Mouse (Mus musculus): ENCODE results near the gene Mrps10. TPM values are rescaled to one million over a fixed set of nuclear protein-coding genes. Genes with fewer than 3 reads are reported as not detected.
A peak's percentile ranks its signal among the peaks of the same experiment; 100 is the strongest.

Mrps10 gene
- 80.0 and 83.3 TPM in 2 replicates for polyA plus RNA-seq (2015; fragmentation: Nextera tagmentation; extraction: Ambion mirVana)

- Histone ChIP-seq H3K4me1 (ENCODE audit: insufficient read depth, low read length) (peaks cover 7% of the 10 kb centered on the region), H3K9me3 (ENCODE audit: low read length) (no peaks in the 10 kb centered on the region), H3K9ac (replicated peaks; ENCODE audit: low read length) (peak within 1 kb of the TSS; percentile 83), H3K4me2 (replicated peaks; ENCODE audit: low read depth, low read length) (peak within 1 kb of the TSS; percentile 89), H3K27ac (ENCODE audit: low read length) (0 out of 2 replicates have a peak within 1 kb of the TSS, but pooled peaks have one; percentile 28), H3K27me3 (ENCODE audit: insufficient read depth, low read length) (no peaks in the 10 kb centered on the region), H3K4me3 (ENCODE audit: low read length) (peak within 1 kb of the TSS; percentile 86), H3K36me3 (ENCODE audit: insufficient read depth, low read length) (peaks cover 10% of the 10 kb centered on the region)
- peak; percentile 84 for ATAC-seq (ENCODE audit: low FRiP score, low TSS enrichment)
- 4% methylated on average over 35 of the region's 35 CpGs for WGBS
These were observed at the start of gene Mrps10 for GRCm38 (mm10) chr17:47368401-47369086. Mrps10 (plus strand) TSS chr17:47368887.

GRCm38 (mm10) chr17:47318972-47319625 lies 49.6 kb upstream of the Mrps10 start:
- Histone ChIP-seq H3K4me1 (ENCODE audit: insufficient read depth, low read length) (no peaks in the 10 kb centered on the region), H3K27ac (ENCODE audit: low read length) (no peak overlapping the region), H3K4me2 (replicated peaks; ENCODE audit: low read depth, low read length) (no peak overlapping the region), H3K9me3 (ENCODE audit: low read length) (no peaks in the 10 kb centered on the region), H3K4me3 (ENCODE audit: low read length) (no peak overlapping the region), H3K27me3 (ENCODE audit: insufficient read depth, low read length) (no peaks in the 10 kb centered on the region), H3K36me3 (ENCODE audit: insufficient read depth, low read length) (peaks cover 50% of the 10 kb centered on the region), H3K9ac (replicated peaks; ENCODE audit: low read length) (no peak overlapping the region)
- ATAC-seq (ENCODE audit: low FRiP score, low TSS enrichment), result no peak
- 78% methylated on average over 19 of the region's 20 CpGs for WGBS

DNA sequence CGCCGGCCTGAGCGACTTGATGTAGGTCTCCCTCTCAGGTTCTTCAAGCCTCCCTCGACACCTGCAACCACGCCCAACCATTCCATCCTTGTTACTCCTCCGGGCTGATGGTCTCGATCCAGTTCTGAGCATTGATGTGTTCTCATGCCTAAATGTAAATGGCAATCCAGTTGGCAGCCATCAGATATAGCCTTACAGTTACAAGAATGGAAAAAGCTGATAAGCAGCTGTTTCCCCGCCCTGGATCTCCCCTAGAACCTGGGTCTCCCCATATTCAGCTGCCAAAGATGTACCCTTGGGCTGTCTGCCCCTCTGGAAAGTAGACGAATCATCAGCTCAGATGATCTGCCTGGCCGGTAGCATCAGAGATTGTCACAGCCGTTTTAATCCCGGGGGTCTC lies 48.9 kb upstream of the Mrps10 start:
- Histone ChIP-seq H3K36me3 (ENCODE audit: insufficient read depth, low read length) (peaks cover 45% of the 10 kb centered on the region), H3K4me3 (ENCODE audit: low read length) (no peak overlapping the region), H3K9ac (replicated peaks; ENCODE audit: low read length) (no peak overlapping the region), H3K27me3 (ENCODE audit: insufficient read depth, low read length) (no peaks in the 10 kb centered on the region), H3K4me1 (ENCODE audit: insufficient read depth, low read length) (no peaks in the 10 kb centered on the region), H3K9me3 (ENCODE audit: low read length) (no peaks in the 10 kb centered on the region), H3K27ac (ENCODE audit: low read length) (no peak overlapping the region), H3K4me2 (replicated peaks; ENCODE audit: low read depth, low read length) (no peak overlapping the region)
- no peak for ATAC-seq (ENCODE audit: low FRiP score, low TSS enrichment)
- 92% methylated on average over 12 of the region's 12 CpGs for WGBS

GRCm38 (mm10) chr17:47322128-47322990 lies 46.3 kb upstream of the Mrps10 start:
- WGBS, result 85% methylated on average over 21 of the region's 22 CpGs
- ATAC-seq (ENCODE audit: low FRiP score, low TSS enrichment), result peak; percentile 67
- H3K36me3 ChIP-seq (ENCODE audit: insufficient read depth, low read length), result peaks cover 35% of the 10 kb centered on the region

GRCm38 (mm10) chr17:47322991-47323295 lies 45.7 kb upstream of the Mrps10 start:
- ATAC-seq (ENCODE audit: low FRiP score, low TSS enrichment), result no peak
- peaks cover 40% of the 10 kb centered on the region for H3K36me3 ChIP-seq (ENCODE audit: insufficient read depth, low read length)
- 74% methylated on average over 6 of the region's 6 CpGs for WGBS

More at GRCm38 (mm10) chr17:47322128-47322990, 46.3 kb upstream of the Mrps10 start:
- Histone ChIP-seq H3K27me3 (ENCODE audit: insufficient read depth, low read length) (no peaks in the 10 kb centered on the region), H3K9me3 (ENCODE audit: low read length) (no peaks in the 10 kb centered on the region), H3K4me1 (ENCODE audit: insufficient read depth, low read length) (no peaks in the 10 kb centered on the region), H3K27ac (ENCODE audit: low read length) (no peak overlapping the region), H3K4me2 (replicated peaks; ENCODE audit: low read depth, low read length) (no peak overlapping the region), H3K9ac (replicated peaks; ENCODE audit: low read length) (no peak overlapping the region), H3K4me3 (ENCODE audit: low read length) (no peak overlapping the region)

GRCm38 (mm10) chr17:47327559-47327958 lies 41.1 kb upstream of the Mrps10 start:
- no peak overlapping the region for H3K4me3 ChIP-seq (ENCODE audit: low read length)
- WGBS, result 93% methylated on average over 12 of the region's 12 CpGs
- no peak overlapping the region for H3K27ac ChIP-seq (ENCODE audit: low read length)
- no peaks in the 10 kb centered on the region for H3K4me1 ChIP-seq (ENCODE audit: insufficient read depth, low read length)
- H3K27me3 ChIP-seq (ENCODE audit: insufficient read depth, low read length), result no peaks in the 10 kb centered on the region
- no peak overlapping the region for H3K9ac ChIP-seq (replicated peaks; ENCODE audit: low read length)
- no peak overlapping the region for H3K4me2 ChIP-seq (replicated peaks; ENCODE audit: low read depth, low read length)
- H3K36me3 ChIP-seq (ENCODE audit: insufficient read depth, low read length), result peaks cover 46% of the 10 kb centered on the region
- no peak for ATAC-seq (ENCODE audit: low FRiP score, low TSS enrichment)
- H3K9me3 ChIP-seq (ENCODE audit: low read length), result no peaks in the 10 kb centered on the region

More at GRCm38 (mm10) chr17:47322991-47323295, 45.7 kb upstream of the Mrps10 start:
- H3K4me3 ChIP-seq (ENCODE audit: low read length), result no peak overlapping the region
- no peak overlapping the region for H3K27ac ChIP-seq (ENCODE audit: low read length)
- no peak overlapping the region for H3K4me2 ChIP-seq (replicated peaks; ENCODE audit: low read depth, low read length)
- no peaks in the 10 kb centered on the region for H3K27me3 ChIP-seq (ENCODE audit: insufficient read depth, low read length)
- H3K9ac ChIP-seq (replicated peaks; ENCODE audit: low read length), result no peak overlapping the region
- H3K9me3 ChIP-seq (ENCODE audit: low read length), result no peaks in the 10 kb centered on the region
- no peaks in the 10 kb centered on the region for H3K4me1 ChIP-seq (ENCODE audit: insufficient read depth, low read length)

GRCm38 (mm10) chr17:47327969-47328368 lies 40.7 kb upstream of the Mrps10 start:
- H3K4me3 ChIP-seq (ENCODE audit: low read length), result no peak overlapping the region
- WGBS, result 78% methylated on average over 7 of the region's 7 CpGs
- H3K4me1 ChIP-seq (ENCODE audit: insufficient read depth, low read length), result no peaks in the 10 kb centered on the region
- no peak for ATAC-seq (ENCODE audit: low FRiP score, low TSS enrichment)
- H3K27me3 ChIP-seq (ENCODE audit: insufficient read depth, low read length), result no peaks in the 10 kb centered on the region
- H3K36me3 ChIP-seq (ENCODE audit: insufficient read depth, low read length), result peaks cover 44% of the 10 kb centered on the region
- H3K9ac ChIP-seq (replicated peaks; ENCODE audit: low read length), result no peak overlapping the region
- 0 out of 2 replicates have a peak overlapping the region, but pooled peaks have one; percentile 13 for H3K27ac ChIP-seq (ENCODE audit: low read length)
- H3K9me3 ChIP-seq (ENCODE audit: low read length), result no peaks in the 10 kb centered on the region
- H3K4me2 ChIP-seq (replicated peaks; ENCODE audit: low read depth, low read length), result no peak overlapping the region

GRCm38 (mm10) chr17:47328552-47329343 lies 39.9 kb upstream of the Mrps10 start:
- no peak overlapping the region for H3K4me3 ChIP-seq (ENCODE audit: low read length)
- no peak overlapping the region for H3K27ac ChIP-seq (ENCODE audit: low read length)
- no peaks in the 10 kb centered on the region for H3K9me3 ChIP-seq (ENCODE audit: low read length)
- ATAC-seq (ENCODE audit: low FRiP score, low TSS enrichment), result peak; percentile 44; the same call in 1 of the 2 replicates
- H3K4me1 ChIP-seq (ENCODE audit: insufficient read depth, low read length), result no peaks in the 10 kb centered on the region
- H3K4me2 ChIP-seq (replicated peaks; ENCODE audit: low read depth, low read length), result no peak overlapping the region
- no peaks in the 10 kb centered on the region for H3K27me3 ChIP-seq (ENCODE audit: insufficient read depth, low read length)
- 80% methylated on average over 26 of the region's 26 CpGs for WGBS
- H3K36me3 ChIP-seq (ENCODE audit: insufficient read depth, low read length), result peaks cover 39% of the 10 kb centered on the region
- no peak overlapping the region for H3K9ac ChIP-seq (replicated peaks; ENCODE audit: low read length)

- Histone ChIP-seq H3K4me1 (ENCODE audit: insufficient read depth, low read length) (no peaks in the 10 kb centered on the region), H3K9me3 (ENCODE audit: low read length) (no peaks in the 10 kb centered on the region), H3K27ac (ENCODE audit: low read length) (no peak overlapping the region), H3K36me3 (ENCODE audit: insufficient read depth, low read length) (peaks cover 37% of the 10 kb centered on the region), H3K4me3 (ENCODE audit: low read length) (no peak overlapping the region), H3K27me3 (ENCODE audit: insufficient read depth, low read length) (no peaks in the 10 kb centered on the region), H3K9ac (replicated peaks; ENCODE audit: low read length) (no peak overlapping the region), H3K4me2 (replicated peaks; ENCODE audit: low read depth, low read length) (no peak overlapping the region)
- 92% methylated on average over 9 of the region's 9 CpGs for WGBS
- no peak for ATAC-seq (ENCODE audit: low FRiP score, low TSS enrichment)
These were observed 38.1 kb upstream of the Mrps10 start for GRCm38 (mm10) chr17:47330616-47331015.
